Mouse (Mus musculus): ENCODE results near the gene Blnk.

DNA sequence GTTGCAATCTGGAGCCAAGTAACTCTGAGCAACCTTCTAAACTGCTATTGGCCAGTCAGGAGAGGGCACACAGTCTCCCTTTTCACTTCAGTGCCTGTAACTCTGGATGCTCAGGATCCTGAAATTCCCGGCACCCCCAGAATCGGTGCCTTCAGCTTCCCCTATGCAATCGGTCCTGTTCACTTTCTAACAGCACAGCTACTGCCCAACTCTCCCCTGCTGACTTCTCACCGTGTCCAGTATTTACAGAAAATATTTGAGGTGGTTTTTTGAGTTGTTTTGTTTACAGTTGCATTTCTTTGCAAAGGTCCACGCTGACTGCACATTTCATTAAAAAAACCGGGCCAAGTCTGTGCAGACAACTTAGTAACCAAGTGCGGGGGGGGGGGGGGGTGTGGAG, 2.7 kb downstream of the Blnk start:
- TF ChIP-seq TAL1 (IDR thresholded peaks at IDR 0.05; ENCODE audit: low read length), result no peak
- no peak for TF ChIP-seq GATA1 (IDR thresholded peaks at IDR 0.05; ENCODE audit: low read length)
